Mouse (Mus musculus) olfactory bulb, adult 2 months (tissue): Measurements from ENCODE around the gene Mgat1.

Experiments
- CTCF ChIP-seq: fragments of 200-500 bp; IDR thresholded peaks from 2 replicates; pipeline ENCODE4 v1.5.1; 2012; ENCODE audit warnings: low read depth, mild to moderate bottlenecking, low read length, moderate library complexity; ENCODE audit not compliant: insufficient read depth
- POLR2A ChIP-seq: fragments of 200-500 bp; IDR thresholded peaks from 2 replicates; pipeline ENCODE4 v1.6.1; 2012; ENCODE audit warnings: mild to moderate bottlenecking, low read depth, low read length, moderate library complexity; ENCODE audit not compliant: insufficient read depth

GRCm38 (mm10) chr11:49266671-49267070 is 22.7 kb downstream of the Mgat1 start:
- no peak for TF ChIP-seq CTCF
- no peak for TF ChIP-seq POLR2A
